Mouse (Mus musculus): ENCODE measurements around the gene Stk40.

Stk40 gene

DNA sequence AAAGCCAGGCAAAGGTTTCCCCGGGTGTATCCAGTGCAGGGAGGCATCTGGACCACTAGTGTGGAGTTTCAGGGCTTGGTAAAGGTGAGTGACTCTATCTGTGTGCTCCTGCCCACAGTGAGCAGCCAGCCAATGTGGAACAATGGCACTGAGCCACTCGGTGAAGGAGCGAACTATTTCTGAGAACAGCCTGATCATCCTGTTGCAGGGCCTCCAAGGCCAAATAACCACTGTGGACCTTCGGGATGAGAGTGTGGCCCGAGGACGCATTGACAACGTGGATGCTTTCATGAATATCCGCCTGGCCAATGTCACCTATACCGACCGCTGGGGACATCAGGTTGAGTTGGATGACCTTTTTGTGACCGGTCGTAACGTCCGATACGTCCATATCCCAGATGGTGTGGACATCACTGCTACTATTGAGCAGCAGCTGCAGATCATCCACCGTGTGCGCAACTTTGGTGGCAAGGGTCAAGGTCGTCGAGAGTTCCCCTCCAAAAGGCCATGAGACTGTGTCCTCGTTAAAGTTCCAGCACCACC, 6.0 kb upstream of the Stk40 start:
- no peak for DNase-seq (ENCODE audit: low read depth in 2 of 2, low spot score in 2 of 2)

- no peak for DNase-seq (ENCODE audit: low read depth in 2 of 2, low spot score in 2 of 2)
These were observed 4.4 kb upstream of the Stk40 start for GRCm38 (mm10) chr4:126099365-126099764.

DNA sequence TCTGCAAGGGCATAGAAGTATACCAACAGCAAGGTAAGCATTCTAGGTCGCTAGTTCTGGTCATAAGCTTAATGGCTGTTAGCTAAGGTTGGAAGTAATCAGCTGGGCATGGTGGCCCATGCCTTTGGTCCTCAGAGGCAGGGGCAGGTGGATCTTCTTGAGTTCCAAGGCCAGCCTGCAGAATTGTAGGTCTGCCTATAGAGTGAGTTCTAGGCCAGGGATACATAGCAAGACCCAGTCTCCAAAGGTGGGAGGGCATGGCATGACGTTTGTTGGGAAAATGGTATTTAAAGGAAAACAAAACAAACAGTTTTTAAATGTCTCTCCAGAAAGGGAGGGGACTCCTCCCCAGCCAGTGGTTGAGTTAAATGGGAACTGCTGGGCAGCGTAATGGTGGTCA, 3.0 kb upstream of the Stk40 start:
- DNase-seq (ENCODE audit: low read depth in 2 of 2, low spot score in 2 of 2): no peak

DNA sequence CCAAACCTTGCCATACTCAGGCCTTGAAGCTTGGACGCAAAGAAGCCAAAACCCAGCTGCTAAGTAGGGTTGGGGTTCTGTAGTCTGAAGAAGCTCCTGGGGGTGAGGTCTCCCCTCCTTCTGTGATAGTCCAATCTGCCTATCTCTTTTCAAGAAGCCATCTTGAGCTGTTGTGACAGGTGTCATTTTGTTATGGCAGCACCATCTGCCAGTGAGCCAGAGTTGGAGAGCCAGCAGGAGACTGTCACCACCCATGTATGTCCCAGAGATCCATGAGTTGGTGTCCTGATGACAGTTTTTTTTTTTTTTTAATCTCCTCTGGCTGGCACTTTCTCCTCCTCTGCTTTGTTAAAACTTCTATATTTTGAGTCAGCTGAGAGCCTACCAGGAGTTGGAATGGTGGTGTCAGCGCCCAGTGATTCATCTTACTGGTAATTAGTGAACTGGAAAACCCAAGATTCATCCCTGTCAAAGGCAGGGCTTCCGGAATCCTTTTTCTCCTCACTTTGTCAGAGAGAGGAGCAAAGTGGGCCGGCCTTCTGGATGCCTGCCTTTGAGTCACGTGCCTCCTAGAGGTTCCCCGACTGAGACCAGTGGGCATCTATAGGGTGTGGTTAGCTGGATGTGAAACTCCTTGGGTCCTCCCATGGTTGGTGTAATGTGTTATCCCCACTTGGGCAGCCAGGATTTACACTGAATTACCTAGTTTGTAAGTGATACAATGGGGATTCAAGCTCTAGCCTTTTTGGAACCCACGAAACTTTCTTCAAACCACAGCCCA, 1.5 kb upstream of the Stk40 start:
- DNase-seq (ENCODE audit: low read depth in 2 of 2, low spot score in 2 of 2): no peak

DNA sequence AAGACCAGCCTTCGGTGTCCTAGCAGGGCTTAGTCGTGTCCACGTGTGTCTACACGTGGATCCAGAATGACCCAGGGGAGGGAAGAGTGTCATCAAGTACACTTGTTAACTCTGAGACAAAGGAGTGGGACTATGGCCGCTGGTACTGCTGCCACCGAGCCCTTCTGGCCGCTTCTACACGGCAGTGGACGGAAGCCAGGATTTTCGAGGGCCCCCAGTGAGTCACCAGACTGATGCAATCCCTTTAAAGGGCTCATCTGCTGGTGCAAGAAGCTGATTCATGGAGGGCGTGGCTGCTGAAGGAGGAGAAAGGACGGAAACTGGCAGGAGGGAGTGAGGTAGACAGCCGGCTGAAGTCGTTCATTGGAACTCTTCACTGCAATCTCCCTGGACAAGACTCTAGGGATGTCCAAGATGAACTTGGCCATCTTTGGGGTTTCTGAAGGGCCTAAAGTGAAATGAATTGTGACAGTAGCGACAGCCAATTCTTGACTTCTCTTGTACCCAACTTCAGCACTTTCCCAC, 638 bp upstream of the Stk40 start:
- peak; percentile 21 to 33 for DNase-seq (ENCODE audit: low read depth in 2 of 2, low spot score in 2 of 2)

DNA sequence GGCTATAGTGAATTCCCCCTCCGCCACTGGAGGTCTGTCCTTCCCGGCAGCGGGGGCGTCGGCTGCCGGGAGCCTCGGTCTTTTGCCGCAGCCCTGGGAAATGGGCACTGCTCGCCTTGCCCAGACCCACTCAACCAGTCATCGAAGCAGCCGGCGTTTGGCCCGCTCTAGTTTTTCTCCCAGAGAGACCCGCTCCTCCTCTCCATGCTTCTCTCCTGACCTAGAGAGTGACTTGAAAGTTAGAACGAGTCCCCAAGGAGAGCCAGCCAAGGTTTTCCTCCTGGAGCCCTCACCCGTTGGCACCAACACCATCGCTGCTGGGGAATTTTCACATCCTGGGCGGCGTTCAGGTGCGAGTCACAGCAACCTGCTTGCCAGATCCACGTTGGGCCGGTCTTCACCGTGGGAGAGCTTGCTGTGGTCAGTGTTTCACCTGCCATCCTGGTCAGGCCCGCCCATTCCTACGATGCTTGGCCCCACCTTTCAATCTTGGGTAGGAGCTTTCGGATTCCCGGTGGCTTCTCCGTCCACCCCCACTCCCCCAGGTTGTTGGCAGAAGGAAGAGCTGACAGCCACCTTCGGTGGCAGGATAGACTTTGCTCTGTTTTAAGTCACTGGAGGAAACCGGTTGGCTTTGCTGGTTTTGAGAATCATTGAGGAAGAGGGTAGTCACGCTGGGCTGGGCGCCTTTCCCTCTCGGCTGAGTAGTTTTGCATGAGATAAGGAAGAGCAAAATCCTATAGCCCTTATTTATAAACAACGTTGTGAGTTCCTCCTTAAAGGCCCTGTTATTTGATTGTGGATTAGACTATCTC, 711 bp downstream of the Stk40 start:
- DNase-seq (ENCODE audit: low read depth in 2 of 2, low spot score in 2 of 2): peak in 1 of 2 experiments; percentile 14

DNA sequence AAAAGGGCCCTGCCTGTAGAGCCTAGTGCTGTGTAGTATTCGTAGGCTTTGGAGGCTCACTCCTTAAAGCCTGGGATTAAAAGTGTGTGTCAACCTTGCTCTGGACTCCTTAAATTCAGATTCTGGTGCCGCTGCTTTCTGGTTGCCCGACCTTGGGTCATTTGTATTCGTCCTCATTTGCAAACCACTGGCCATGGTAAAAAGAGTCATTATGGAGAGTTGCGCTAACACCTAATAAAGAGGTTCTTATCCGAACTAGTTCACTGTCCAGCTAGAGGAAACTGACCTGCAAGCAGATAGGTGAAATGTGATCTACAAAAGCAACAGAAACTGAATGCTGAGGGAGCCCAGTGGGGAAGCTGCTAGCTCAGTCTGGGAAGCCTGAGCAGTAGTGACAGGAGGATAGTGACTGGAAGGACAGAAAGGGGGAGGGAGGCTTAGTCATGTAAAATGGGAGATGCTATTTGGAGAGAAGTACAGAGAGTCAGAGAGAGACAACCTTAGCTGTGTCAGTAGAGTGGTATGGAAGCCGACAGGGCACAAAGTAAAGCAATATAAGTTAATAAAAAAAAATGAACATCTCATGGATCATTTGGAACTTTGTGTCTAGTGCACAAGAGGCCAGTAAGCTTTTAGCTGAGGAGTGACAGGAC, 1.5 kb downstream of the Stk40 start:
- DNase-seq (ENCODE audit: low read depth in 2 of 2, low spot score in 2 of 2): no peak

DNA sequence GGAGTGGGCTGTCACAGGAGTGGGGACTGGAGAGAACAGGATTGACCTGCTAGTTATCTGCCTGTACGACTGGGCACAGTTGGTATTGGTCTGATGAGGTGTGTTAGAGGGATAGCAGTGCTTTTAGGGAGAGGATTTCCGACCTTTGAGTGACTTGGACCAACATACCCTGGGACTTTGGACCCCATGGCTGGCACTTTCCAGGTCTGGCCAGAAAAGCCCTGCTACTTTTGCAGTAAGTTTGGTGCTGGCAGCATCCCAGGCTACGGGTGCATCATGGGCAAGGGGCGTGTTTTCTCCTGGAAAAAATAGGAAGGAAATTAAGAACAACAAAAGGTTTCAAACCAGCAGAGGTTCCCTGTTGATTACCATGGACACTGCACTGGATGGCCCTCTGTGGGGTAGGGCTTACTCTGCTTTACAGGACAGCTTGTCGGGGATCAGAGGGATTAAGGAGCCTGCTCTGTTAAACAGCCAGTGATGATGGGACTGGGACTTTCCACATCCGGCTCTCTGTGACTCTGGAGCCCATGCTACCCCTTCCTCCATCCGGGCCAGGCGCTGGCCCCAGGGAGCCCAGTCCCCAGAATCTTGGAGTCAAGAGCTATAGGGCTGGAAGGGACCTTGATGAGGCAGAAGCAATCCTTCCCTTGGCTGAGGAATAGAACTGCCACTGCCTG, 4.4 kb downstream of the Stk40 start:
- DNase-seq (ENCODE audit: low read depth in 2 of 2, low spot score in 2 of 2): no peak

- no peak for DNase-seq (ENCODE audit: low read depth in 2 of 2, low spot score in 2 of 2)
These were observed 6.0 kb downstream of the Stk40 start for GRCm38 (mm10) chr4:126109613-126110373.

DNA sequence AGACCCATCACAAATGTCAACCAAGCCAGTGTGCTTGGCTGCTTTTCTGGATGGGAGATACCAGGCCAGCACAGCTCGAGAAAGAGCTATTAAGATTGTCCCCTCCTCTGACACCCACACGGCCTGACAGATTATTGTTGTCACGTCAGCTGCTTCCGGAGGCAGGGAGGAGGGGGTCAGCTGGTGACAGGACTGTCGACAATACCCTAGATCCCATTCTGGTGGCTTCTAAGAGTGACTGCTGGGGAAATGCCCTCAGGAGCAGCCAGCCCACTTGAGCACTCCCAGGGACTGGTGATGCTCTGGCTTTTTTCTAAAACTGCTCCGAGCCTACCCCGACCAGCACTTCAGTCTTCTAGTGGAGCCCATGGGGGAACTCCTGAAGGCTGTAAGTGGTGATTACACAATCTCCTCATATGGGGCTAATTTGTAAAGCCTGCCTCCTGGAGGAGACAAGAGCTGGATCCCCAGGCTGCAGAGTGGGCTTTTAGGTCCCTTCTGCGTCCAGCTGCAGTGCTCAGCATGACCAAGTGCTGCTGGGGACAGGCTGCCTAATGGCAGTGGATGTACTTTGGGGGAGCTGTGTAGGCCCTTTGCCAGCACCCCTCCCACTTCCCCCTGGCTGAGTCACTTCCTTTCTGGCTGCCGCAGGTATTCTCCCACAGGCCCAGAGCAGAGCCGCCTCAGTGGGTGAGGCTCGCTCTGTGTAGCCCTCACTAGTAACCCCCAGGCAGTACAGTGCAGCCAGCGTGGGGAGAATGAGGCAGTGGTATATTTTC, 6.8 kb downstream of the Stk40 start:
- peak; percentile 69 to 77 for DNase-seq (ENCODE audit: low read depth in 2 of 2, low spot score in 2 of 2)

DNA sequence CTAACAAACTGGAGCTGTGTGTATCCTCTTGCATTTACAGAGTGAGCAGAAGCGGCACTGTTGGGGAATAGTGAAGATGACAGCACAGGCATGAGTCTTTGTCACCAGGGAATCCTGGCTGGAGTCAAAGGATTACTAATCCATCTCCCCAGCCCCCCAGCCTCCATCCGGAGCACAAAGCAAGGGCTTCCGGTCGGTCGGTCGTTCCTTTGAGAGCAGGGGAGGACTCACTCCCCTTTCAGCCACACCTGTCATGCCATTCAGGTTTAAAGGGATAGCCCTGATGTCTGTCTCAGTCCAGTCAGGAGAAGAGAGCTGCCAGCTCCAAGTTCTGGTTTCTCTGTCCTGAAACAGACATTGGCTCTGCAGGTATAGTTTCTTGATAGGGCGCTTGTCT, 7.4 kb downstream of the Stk40 start:
- DNase-seq (ENCODE audit: low read depth in 2 of 2, low spot score in 2 of 2): no peak

- DNase-seq (ENCODE audit: low read depth in 2 of 2, low spot score in 2 of 2): no peak
These were observed 9.5 kb downstream of the Stk40 start for GRCm38 (mm10) chr4:126113243-126113642.

DNA sequence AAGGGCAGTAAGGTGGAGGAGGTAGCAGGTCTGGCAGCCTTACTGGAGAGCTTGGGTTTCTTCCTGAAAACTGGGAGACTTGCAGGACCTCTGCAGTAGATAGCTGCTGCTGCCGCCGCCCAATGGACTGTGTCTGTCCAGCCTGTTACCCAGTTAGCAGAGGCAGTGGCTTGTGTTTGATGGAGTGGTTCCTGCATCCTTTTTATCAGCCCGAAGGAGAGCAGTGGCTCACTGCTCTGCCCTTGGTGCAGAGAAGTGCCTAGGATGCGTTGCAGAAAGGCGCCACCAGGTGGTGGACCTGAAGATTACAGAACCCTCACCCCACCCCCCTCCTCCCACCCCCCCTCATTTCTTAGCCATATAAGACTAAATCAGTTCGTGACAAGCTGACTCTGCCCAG, 10.2 kb downstream of the Stk40 start:
- DNase-seq (ENCODE audit: low read depth in 2 of 2, low spot score in 2 of 2): peak; percentile 63 to 74

DNA sequence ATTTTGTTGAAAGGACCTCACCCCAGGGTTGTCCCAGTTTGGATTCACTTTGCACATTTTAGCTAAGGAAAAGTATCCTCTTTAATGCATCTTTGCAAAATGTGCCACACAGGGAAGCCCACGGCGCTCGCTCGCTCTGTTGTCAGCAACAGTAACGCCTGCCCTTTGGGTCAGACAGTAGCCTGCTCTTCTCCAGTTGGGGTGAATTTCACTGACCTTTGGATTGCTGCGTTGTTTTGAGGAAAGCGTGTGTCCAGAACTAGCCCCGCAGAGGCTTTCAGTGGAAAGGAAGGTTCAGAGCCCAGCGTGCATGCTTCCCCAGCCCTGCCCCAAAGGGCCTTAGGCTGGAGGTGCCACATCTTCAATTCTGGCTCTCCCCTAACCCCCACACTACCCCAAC, 11.7 kb downstream of the Stk40 start:
- DNase-seq (ENCODE audit: low read depth in 2 of 2, low spot score in 2 of 2): no peak

- DNase-seq (ENCODE audit: low read depth in 2 of 2, low spot score in 2 of 2): no peak
These were observed 12.2 kb downstream of the Stk40 start for GRCm38 (mm10) chr4:126115871-126116521.

DNA sequence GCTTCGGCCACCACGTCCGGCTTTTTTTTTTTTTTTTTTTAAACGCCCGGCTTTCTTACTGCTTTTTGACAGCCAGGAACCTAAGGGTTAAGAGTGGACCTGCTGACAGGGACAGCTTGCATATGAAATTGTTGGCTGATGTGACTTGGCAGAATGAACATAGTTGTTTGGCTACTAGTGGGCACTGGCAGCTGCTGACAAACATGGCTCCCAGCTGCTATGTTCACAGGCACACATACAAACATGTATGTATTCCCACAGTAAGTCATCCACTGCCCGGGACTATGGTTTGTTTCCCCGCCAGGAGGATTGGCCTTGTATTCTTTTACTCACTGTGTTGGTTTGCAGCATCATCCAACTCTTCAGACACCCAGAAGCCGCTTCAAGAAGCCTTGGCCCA, 13.4 kb downstream of the Stk40 start:
- no peak for DNase-seq (ENCODE audit: low read depth in 2 of 2, low spot score in 2 of 2)

DNA sequence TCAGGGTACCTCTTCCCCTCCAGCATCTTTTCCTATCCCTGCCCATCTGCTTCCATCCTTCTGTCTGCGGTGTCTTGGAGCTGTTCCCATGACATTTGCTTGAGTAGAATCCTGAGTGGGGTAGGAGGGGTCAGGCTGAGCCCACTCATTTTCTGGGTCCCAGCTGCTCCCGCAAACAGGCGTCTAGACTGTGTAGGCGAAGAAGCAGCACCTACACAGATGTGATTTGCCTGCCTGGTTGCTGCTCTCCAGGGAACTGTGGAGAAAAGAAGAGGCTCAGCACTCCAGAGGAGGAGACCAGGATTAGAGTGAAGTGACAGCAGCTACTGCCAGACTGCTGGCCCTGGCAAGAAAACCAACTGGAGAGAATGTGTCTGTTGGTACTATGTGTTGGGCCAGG, 14.9 kb downstream of the Stk40 start:
- no peak for DNase-seq (ENCODE audit: low read depth in 2 of 2, low spot score in 2 of 2)

DNA sequence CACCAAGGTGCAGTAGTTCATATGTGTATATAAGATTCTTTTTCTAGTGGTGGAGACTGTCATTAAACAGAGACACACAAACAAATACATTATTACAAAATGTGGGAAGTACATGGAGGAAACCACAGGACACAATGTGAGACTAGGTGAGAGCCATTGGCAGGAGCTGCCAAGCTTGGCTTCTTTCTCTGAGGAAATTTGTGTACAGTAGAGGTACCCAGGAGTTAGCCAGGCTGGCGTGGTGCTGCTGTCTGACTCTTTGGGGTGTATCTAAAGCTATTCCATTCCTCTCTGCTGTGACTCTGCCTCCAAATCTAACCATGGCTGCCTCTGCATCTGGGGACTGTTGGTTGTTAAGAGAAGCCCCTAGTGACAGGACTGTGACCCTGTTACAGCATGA, 15.3 kb downstream of the Stk40 start:
- DNase-seq (ENCODE audit: low read depth in 2 of 2, low spot score in 2 of 2): no peak

GRCm38 (mm10) chr4:126120052-126120451, 16.3 kb downstream of the Stk40 start:
- no peak for DNase-seq (ENCODE audit: low read depth in 2 of 2, low spot score in 2 of 2)
